Mouse (Mus musculus): ENCODE results near the gene Scn10a. TPM values are rescaled to one million over a fixed set of nuclear protein-coding genes. Genes with fewer than 3 reads are reported as not detected.
A peak's percentile ranks its signal among the peaks of the same experiment; 100 is the strongest.

The Scn10a gene
- polyA plus RNA-seq, 2 experiments: 0.06 to 0.08 TPM

DNA sequence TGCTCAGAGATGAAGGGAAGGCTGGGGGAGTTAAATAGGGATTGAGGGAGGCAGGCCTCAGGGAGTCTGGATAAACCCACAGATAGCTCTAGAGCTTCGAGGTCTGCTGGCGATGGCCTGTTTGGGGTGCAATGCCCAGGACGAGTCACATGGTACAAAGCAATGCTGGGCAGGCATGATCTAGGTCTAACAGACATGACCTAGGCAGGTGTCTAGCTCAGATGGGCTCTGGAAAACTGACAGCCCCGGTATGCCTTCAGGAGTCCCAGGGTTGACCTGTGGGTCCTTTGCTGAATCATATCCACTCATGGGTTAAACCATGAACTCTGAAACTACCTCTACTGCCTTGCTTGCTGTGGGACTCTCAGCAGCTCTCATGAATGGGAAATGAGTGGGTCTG lies 7.9 kb upstream of the Scn10a start:
- H3K9me3 ChIP-seq (ENCODE audit: control insufficient read depth, low read length): no peaks in the 10 kb centered on the region
- H3K4me2 ChIP-seq (ENCODE audit: low read depth): no peak overlapping the region
- ATAC-seq (ENCODE audit: insufficient read depth) (peak; percentile 53; the same call in 1 of the 2 replicates), DNase-seq (ENCODE audit: low read depth in 3 of 3, low spot score in 3 of 3) (no peak)
- H3K4me1 ChIP-seq (replicated peaks; ENCODE audit: control insufficient read depth in 2 of 2, insufficient read depth in 2 of 2, low read length in 1 of 2): peaks cover 0 to 30% of the 10 kb centered on the region in 2 experiments; a peak in 3 of 4 replicates
- WGBS (ENCODE audit: insufficient replicate concordance): 53% methylated on average over 4 of the region's 4 CpGs
- H3K36me3 ChIP-seq (replicated peaks; ENCODE audit: control insufficient read depth, insufficient read depth, low read depth): no peaks in the 10 kb centered on the region
- no peaks in the 10 kb centered on the region for H3K27me3 ChIP-seq (ENCODE audit: control insufficient read depth, insufficient read depth, low read length)
- H3K27ac ChIP-seq: no peak overlapping the region
- H3K4me3 ChIP-seq (ENCODE audit: insufficient read depth in 1 of 2, low read depth in 2 of 2, low read length in 2 of 2): no peak overlapping the region
- H3K9ac ChIP-seq (replicated peaks): no peak overlapping the region
- no peak for TF ChIP-seq CTCF (IDR thresholded peaks at IDR 0.05; ENCODE audit: low read depth)
- TF ChIP-seq EP300 (IDR thresholded peaks at IDR 0.05; ENCODE audit: low read depth): no peak

DNA sequence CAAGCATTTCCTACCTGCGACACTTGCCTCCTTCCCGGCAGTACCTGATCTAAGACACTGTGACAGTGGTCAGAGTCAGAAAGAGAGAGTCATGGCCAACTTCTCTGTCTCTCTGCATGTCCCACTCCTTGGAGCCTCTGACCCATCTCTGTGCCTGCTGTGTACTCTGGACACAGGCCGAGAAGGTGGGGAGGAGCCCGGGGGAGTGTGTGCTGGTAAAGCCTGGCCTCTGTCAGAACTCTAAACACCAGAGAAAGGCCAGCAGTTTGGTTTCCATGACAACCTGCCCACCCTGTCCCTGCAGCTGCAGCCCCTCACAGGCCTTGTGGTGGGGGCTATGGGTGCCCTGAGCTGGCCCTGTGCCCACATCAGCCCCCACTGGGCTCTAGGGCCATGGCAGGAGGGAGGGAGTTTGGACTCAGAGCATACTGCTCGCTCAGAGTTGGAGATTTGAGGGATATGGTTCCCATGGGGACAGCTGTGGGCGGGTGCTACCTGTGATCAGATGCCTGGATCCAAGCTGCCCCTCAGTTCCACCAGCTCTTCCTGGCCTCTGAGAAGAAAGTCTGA lies 6.3 kb upstream of the Scn10a start:
- Histone ChIP-seq H3K9me3 (ENCODE audit: control insufficient read depth, low read length) (no peaks in the 10 kb centered on the region), H3K36me3 (replicated peaks; ENCODE audit: control insufficient read depth, insufficient read depth, low read depth) (no peaks in the 10 kb centered on the region), H3K4me3 (ENCODE audit: insufficient read depth in 1 of 2, low read depth in 2 of 2, low read length in 2 of 2) (no peak overlapping the region), H3K4me1 (replicated peaks; ENCODE audit: control insufficient read depth in 2 of 2, insufficient read depth in 2 of 2, low read length in 1 of 2) (peaks cover 0 to 27% of the 10 kb centered on the region in 2 experiments; a peak in 3 of 4 replicates), H3K4me2 (ENCODE audit: low read depth) (no peak overlapping the region), H3K27me3 (ENCODE audit: control insufficient read depth, insufficient read depth, low read length) (no peaks in the 10 kb centered on the region), H3K27ac (no peak overlapping the region), H3K9ac (replicated peaks) (no peak overlapping the region)
- TF ChIP-seq CTCF (IDR thresholded peaks at IDR 0.05; ENCODE audit: low read depth): no peak
- TF ChIP-seq EP300 (IDR thresholded peaks at IDR 0.05; ENCODE audit: low read depth): no peak
- WGBS (ENCODE audit: insufficient replicate concordance): 60% methylated on average over 6 of the region's 6 CpGs
- no peak for ATAC-seq (ENCODE audit: insufficient read depth)
- DNase-seq (ENCODE audit: low read depth in 3 of 3, low spot score in 3 of 3): no peak

DNA sequence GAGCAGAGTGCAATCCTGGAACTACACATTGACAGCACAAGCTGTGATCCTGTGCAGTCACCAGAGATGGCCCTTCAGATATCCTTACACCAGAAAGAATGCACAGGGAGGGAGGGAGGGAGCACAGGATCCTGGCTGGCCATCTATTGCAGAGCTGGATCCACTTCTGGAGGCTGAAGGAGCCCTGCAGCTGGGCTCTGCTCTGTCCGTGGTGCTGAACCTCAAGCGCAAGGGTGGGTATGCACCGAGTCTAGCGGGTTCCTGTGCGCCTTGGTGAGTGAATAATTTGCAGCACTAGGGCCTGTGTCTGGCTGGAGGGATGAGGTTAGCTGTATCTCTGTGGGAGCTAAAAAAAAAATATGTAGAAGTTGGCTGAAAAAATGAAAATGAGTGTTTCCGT lies 12.4 kb downstream of the Scn10a start:
- Histone ChIP-seq H3K4me3 (ENCODE audit: insufficient read depth in 1 of 2, low read depth in 2 of 2, low read length in 2 of 2) (no peak overlapping the region), H3K36me3 (replicated peaks; ENCODE audit: control insufficient read depth, insufficient read depth, low read depth) (no peaks in the 10 kb centered on the region), H3K27me3 (ENCODE audit: control insufficient read depth, insufficient read depth, low read length) (no peaks in the 10 kb centered on the region), H3K9ac (replicated peaks) (no peak overlapping the region), H3K4me2 (ENCODE audit: low read depth) (no peak overlapping the region), H3K27ac (no peak overlapping the region), H3K4me1 (replicated peaks; ENCODE audit: control insufficient read depth in 2 of 2, insufficient read depth in 2 of 2, low read length in 1 of 2) (no peaks in the 10 kb centered on the region), H3K9me3 (ENCODE audit: control insufficient read depth, low read length) (no peaks in the 10 kb centered on the region)
- 8% methylated on average over 6 of the region's 6 CpGs for WGBS (ENCODE audit: insufficient replicate concordance)
- ATAC-seq (ENCODE audit: insufficient read depth): no peak
- no peak for TF ChIP-seq CTCF (IDR thresholded peaks at IDR 0.05; ENCODE audit: low read depth)
- no peak for DNase-seq (ENCODE audit: low read depth in 3 of 3, low spot score in 3 of 3)

DNA sequence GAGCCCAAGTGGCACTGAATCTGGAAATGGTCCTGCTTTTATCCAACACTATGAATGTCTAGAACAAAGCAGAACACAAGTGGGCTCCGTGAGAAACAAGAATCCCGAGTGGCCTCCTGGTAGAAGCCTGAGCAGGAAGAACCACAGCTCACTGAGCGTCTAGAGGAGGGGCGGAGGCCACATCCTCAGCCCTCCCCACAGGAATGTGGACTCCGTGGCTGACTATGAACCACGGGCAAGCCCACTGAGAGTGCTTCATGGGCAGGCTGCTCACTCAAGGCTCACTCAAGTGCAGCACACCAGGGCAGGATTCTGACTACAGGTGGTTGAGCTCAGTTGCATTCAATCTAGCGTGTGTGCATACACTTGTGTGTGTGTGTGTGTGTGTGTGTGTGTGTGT lies 27.6 kb downstream of the Scn10a start:
- Histone ChIP-seq H3K4me2 (ENCODE audit: low read depth) (no peak overlapping the region), H3K9ac (replicated peaks) (no peak overlapping the region), H3K4me1 (replicated peaks; ENCODE audit: control insufficient read depth in 2 of 2, insufficient read depth in 2 of 2, low read length in 1 of 2) (no peaks in the 10 kb centered on the region), H3K27me3 (ENCODE audit: control insufficient read depth, insufficient read depth, low read length) (no peaks in the 10 kb centered on the region), H3K27ac (no peak overlapping the region), H3K36me3 (replicated peaks; ENCODE audit: control insufficient read depth, insufficient read depth, low read depth) (no peaks in the 10 kb centered on the region), H3K4me3 (ENCODE audit: insufficient read depth in 1 of 2, low read depth in 2 of 2, low read length in 2 of 2) (no peak overlapping the region), H3K9me3 (ENCODE audit: control insufficient read depth, low read length) (no peaks in the 10 kb centered on the region)
- WGBS (ENCODE audit: insufficient replicate concordance): 36% methylated on average over 7 of the region's 7 CpGs
- TF ChIP-seq EP300 (IDR thresholded peaks at IDR 0.05; ENCODE audit: low read depth): no peak
- TF ChIP-seq CTCF (IDR thresholded peaks at IDR 0.05; ENCODE audit: low read depth): no peak
- ATAC-seq (ENCODE audit: insufficient read depth) (no peak), DNase-seq (ENCODE audit: low read depth in 3 of 3, low spot score in 3 of 3) (no peak)

DNA sequence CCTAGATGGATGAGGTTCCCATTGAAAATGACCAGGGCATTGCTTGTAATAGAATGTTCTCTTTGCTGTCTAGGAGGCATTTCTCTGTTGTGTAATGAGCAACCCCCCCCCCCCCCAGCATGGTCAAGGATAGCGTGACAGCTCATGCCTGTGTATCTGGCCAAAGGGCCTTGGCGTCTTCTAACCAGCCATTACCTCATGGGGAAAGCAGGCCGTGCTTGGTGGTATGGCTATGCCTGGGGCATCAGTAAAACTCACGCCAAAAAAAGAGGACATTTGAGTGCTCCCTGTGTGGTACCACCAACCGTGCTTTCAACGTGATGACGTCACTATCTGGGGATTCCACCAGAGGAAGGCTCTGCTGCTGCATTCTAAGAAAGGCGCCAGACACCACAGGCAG lies 28.1 kb downstream of the Scn10a start:
- Histone ChIP-seq H3K36me3 (replicated peaks; ENCODE audit: control insufficient read depth, insufficient read depth, low read depth) (no peaks in the 10 kb centered on the region), H3K9ac (replicated peaks) (no peak overlapping the region), H3K4me3 (ENCODE audit: insufficient read depth in 1 of 2, low read depth in 2 of 2, low read length in 2 of 2) (no peak overlapping the region), H3K4me1 (replicated peaks; ENCODE audit: control insufficient read depth in 2 of 2, insufficient read depth in 2 of 2, low read length in 1 of 2) (no peaks in the 10 kb centered on the region), H3K4me2 (ENCODE audit: low read depth) (no peak overlapping the region), H3K9me3 (ENCODE audit: control insufficient read depth, low read length) (no peaks in the 10 kb centered on the region), H3K27me3 (ENCODE audit: control insufficient read depth, insufficient read depth, low read length) (no peaks in the 10 kb centered on the region), H3K27ac (no peak overlapping the region)
- TF ChIP-seq EP300 (IDR thresholded peaks at IDR 0.05; ENCODE audit: low read depth) (no peak), CTCF (IDR thresholded peaks at IDR 0.05; ENCODE audit: low read depth) (no peak)
- DNase-seq (ENCODE audit: low read depth in 3 of 3, low spot score in 3 of 3) (no peak), ATAC-seq (ENCODE audit: insufficient read depth) (no peak)
- WGBS (ENCODE audit: insufficient replicate concordance): 60% methylated on average over 8 of the region's 8 CpGs

All from liver, embryonic 14.5 days (tissue).